Mouse (Mus musculus) hematopoietic multipotent progenitor cell, adult 10-12 weeks (in vitro differentiated cells): ENCODE data around the gene B3gnt5. TPM values are rescaled to one million over a fixed set of nuclear protein-coding genes. Genes with fewer than 3 reads are reported as not detected.

Experiments used
- polyA plus RNA-seq: library from polyadenylated mRNA; stranded (reverse); fragments of >175 nt; gene quantifications from 2 replicates; pipeline ENCODE4 v1.2.3, GENCODE M21; 2012; ENCODE audit warnings: low replicate concordance

Gene B3gnt5
- 13.5 and 19.4 TPM in 2 replicates for polyA plus RNA-seq

DNA sequence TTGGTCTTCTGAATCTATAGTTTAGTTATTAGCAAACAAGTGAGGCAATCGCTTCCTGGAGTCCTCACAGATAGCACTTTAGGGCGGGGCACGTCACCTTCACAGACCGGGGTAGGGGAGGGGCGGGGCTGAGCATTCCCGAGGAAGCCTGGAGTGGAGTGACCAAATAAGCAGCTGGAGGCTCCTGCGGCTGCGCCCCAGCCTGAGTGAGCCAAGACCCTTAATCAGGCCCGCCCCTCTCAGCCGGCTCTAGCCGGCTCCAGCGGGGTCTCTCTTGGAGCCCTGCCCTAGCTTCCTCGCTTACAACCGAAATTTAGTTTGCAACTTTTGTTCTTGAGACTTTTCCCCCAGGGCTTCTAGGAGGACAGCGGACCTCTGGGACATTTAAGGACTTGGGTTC lies at the start of gene B3gnt5:
TSS of gene B3gnt5 (plus strand) at position 135 of the 400 bp plus-strand sequence.

Other genes starting within 250 kb of the B3gnt5 start
- not detected in 2 replicates for gene Olfr167, start 237.9 kb upstream of the B3gnt5 start, polyA plus RNA-seq
- not detected in 2 replicates for gene Olfr168, start 224.7 kb upstream of the B3gnt5 start, polyA plus RNA-seq
- gene Olfr169, start 188.4 kb upstream of the B3gnt5 start, polyA plus RNA-seq, result not detected in 2 replicates
- gene Olfr170, start 148.3 kb upstream of the B3gnt5 start, polyA plus RNA-seq, result not detected in 2 replicates
- not detected in 2 replicates for gene Olfr171, start 130.3 kb upstream of the B3gnt5 start, polyA plus RNA-seq
- 0.03 and 0.22 TPM in 2 replicates for gene Lamp3, start 53.8 kb upstream of the B3gnt5 start, polyA plus RNA-seq
- 4.2 and 12.1 TPM in 2 replicates for gene Klhl6, start 222.8 kb downstream of the B3gnt5 start, polyA plus RNA-seq